Mouse (Mus musculus) intestine, postnatal 0 days (tissue): Measurements from ENCODE around the gene Supt6. TPM values are rescaled to one million over a fixed set of nuclear protein-coding genes. Genes with fewer than 3 reads are reported as not detected.
A peak's percentile ranks its signal among the peaks of the same experiment; 100 is the strongest.
"Not testable (repeated sequence)": the region's sequence is repeated elsewhere in the genome, so short reads cannot be mapped to it uniquely, and the experiment has no call there.

Experiments
- ATAC-seq: fragments of 200-750 bp; cut with Nextera tagmentation; 2 replicates; pipeline ENCODE4 v1.8.0; 2017; ENCODE audit warnings: mild to moderate bottlenecking, moderate TSS enrichment, moderate library complexity
- H3K27ac ChIP-seq: fragments of 300-500 bp; sonication (generic); 2 replicates; pipeline ENCODE4 v1.5.1; 2014; ENCODE audit warnings: mild to moderate bottlenecking, low read depth, low read length, moderate library complexity
- H3K27me3 ChIP-seq: fragments of 300-500 bp; sonication (generic); replicated peaks from 2 replicates; pipeline ENCODE4 v1.6.1; 2014; ENCODE audit warnings: low read length, mixed read lengths; ENCODE audit not compliant: control insufficient read depth, insufficient read depth
- H3K36me3 ChIP-seq: fragments of 300-500 bp; sonication (generic); 2 replicates; pipeline ENCODE4 v1.6.1; 2014; ENCODE audit warnings: mild to moderate bottlenecking, moderate library complexity; ENCODE audit not compliant: control insufficient read depth, insufficient read depth
- H3K4me1 ChIP-seq: fragments of 300-500 bp; sonication (generic); replicated peaks from 2 replicates; pipeline ENCODE4 v1.6.1; 2014; ENCODE audit warnings: antibody characterized with exemption, low read length, mixed read lengths; ENCODE audit not compliant: control insufficient read depth, insufficient read depth
- H3K4me2 ChIP-seq: fragments of 300-500 bp; sonication (generic); replicated peaks from 2 replicates; pipeline ENCODE4 v1.6.1; 2014; ENCODE audit warnings: low read depth, mild to moderate bottlenecking, moderate library complexity
- H3K4me3 ChIP-seq: fragments of 300-500 bp; sonication (generic); 2 replicates; pipeline ENCODE4 v1.5.1; 2014; ENCODE audit warnings: low read depth, low read length
- H3K9ac ChIP-seq: fragments of 300-500 bp; sonication (generic); 2 replicates; pipeline ENCODE4 v1.6.1; 2014; ENCODE audit warnings: mild to moderate bottlenecking, low read depth, low read length
- H3K9me3 ChIP-seq: fragments of 300-500 bp; sonication (generic); 2 replicates; pipeline ENCODE4 v1.6.1; 2016; ENCODE audit warnings: mixed run types; ENCODE audit not compliant: control insufficient read depth
- CTCF ChIP-seq: sonication (generic); IDR thresholded peaks from 2 replicates; pipeline ENCODE4 v1.5.1; 2016; ENCODE audit warnings: low read depth, mild to moderate bottlenecking, control low read depth, antibody characterized with exemption, moderate library complexity
- WGBS: fragments of 180-500 bp; shearing (Covaris S2); extraction: QIAGEN DNeasy Blood & Tissue Kit; methylation state at CpG from one replicate; pipeline ENCODE4 v1.1.7; 2014; 5-methylcytosine and 5-hydroxymethylcytosine counted together
- polyA plus RNA-seq: library from polyadenylated mRNA; unstranded; fragments of >200 nt; fragmentation: Nextera tagmentation; extraction: Ambion mirVana; gene quantifications from 2 replicates; pipeline ENCODE4 v1.2.1, GENCODE M21; 2015

The Supt6 gene
- polyA plus RNA-seq, 1 experiment from 2014 or later, result 8.8 TPM

GRCm38 (mm10) chr11:78276169-78276568 is 30.4 kb upstream of the Supt6 start:
- not testable (repeated sequence) for H3K9me3 ChIP-seq, H3K4me2 ChIP-seq, ATAC-seq, H3K27ac ChIP-seq, H3K9ac ChIP-seq, H3K4me3 ChIP-seq, H3K27me3 ChIP-seq, H3K4me1 ChIP-seq
- 96% methylated on average over 4 of the region's 4 CpGs for WGBS
- H3K36me3 ChIP-seq, result peaks cover 97% of the 10 kb centered on the region
- peak; percentile 53 for TF ChIP-seq CTCF

GRCm38 (mm10) chr11:78275596-78275995 is 29.8 kb upstream of the Supt6 start:
- Histone ChIP-seq H3K9ac (no peak overlapping the region), H3K9me3 (no peaks in the 10 kb centered on the region), H3K27ac (no peak overlapping the region), H3K4me3 (no peak overlapping the region), H3K4me2 (no peak overlapping the region), H3K27me3 (no peaks in the 10 kb centered on the region), H3K4me1 (no peaks in the 10 kb centered on the region), H3K36me3 (peaks cover 97% of the 10 kb centered on the region)
- ATAC-seq, result no peak
- 100% methylated on average over 1 of the region's 1 CpGs for WGBS
- TF ChIP-seq CTCF, result no peak

- Histone ChIP-seq H3K4me2 (no peak overlapping the region), H3K27me3 (no peaks in the 10 kb centered on the region), H3K4me1 (no peaks in the 10 kb centered on the region), H3K4me3 (no peak overlapping the region), H3K27ac (no peak overlapping the region), H3K9me3 (no peaks in the 10 kb centered on the region), H3K36me3 (peaks cover 94% of the 10 kb centered on the region), H3K9ac (no peak overlapping the region)
- no peak for ATAC-seq
- TF ChIP-seq CTCF, result no peak
- 87% methylated on average over 13 of the region's 13 CpGs for WGBS
Observed at GRCm38 (mm10) chr11:78271986-78272385, 26.2 kb upstream of the Supt6 start.

GRCm38 (mm10) chr11:78265571-78265970 is 19.8 kb upstream of the Supt6 start:
- H3K27ac ChIP-seq, result no peak overlapping the region
- H3K27me3 ChIP-seq, result no peaks in the 10 kb centered on the region
- 87% methylated on average over 6 of the region's 6 CpGs for WGBS
- no peak overlapping the region for H3K4me3 ChIP-seq
- H3K4me2 ChIP-seq, result no peak overlapping the region
- no peak for ATAC-seq
- H3K9me3 ChIP-seq, result no peaks in the 10 kb centered on the region
- TF ChIP-seq CTCF, result no peak
- peaks cover 65% of the 10 kb centered on the region for H3K36me3 ChIP-seq
- no peaks in the 10 kb centered on the region for H3K4me1 ChIP-seq
- H3K9ac ChIP-seq, result no peak overlapping the region

DNA sequence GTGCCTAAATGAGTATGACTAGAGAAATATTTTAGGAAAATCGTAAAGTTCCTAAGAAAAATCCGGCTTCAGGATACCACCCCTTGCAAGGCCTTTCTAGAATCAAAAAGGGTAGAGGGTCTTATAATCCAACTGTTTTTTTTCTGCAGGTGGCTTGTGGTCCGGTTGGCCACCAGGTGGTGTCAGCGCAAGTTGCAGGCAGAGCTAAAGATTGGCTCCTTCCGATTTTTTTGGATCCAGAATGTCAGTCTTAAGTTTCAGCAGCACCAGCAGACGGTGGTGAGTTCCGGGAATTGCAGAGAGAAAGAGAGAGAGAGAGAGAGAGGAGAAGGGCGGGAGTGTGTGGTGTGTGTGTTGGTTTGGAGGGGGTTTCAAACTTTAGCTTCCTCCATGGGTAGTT is 16.8 kb upstream of the Supt6 start:
- no peaks in the 10 kb centered on the region for H3K4me1 ChIP-seq
- no peaks in the 10 kb centered on the region for H3K27me3 ChIP-seq
- peak overlapping the region; percentile 82 for H3K4me2 ChIP-seq
- H3K36me3 ChIP-seq, result peaks cover 39% of the 10 kb centered on the region
- WGBS, result 4% methylated on average over 8 of the region's 8 CpGs
- peak overlapping the region; percentile 76; the same call in 1 of the 2 replicates for H3K9ac ChIP-seq
- ATAC-seq, result no peak
- peak overlapping the region; percentile 96 for H3K4me3 ChIP-seq
- TF ChIP-seq CTCF, result peak; percentile 75
- H3K9me3 ChIP-seq, result no peaks in the 10 kb centered on the region
- no peak overlapping the region for H3K27ac ChIP-seq

GRCm38 (mm10) chr11:78261380-78262352 is 15.9 kb upstream of the Supt6 start, which contains the start of gene 2610507B11Rik:
2610507B11Rik (plus strand) TSS chr11:78261752.
- H3K4me2 ChIP-seq, result peak within 1 kb of the TSS; percentile 82

More at GRCm38 (mm10) chr11:78261380-78262352, 15.9 kb upstream of the Supt6 start, which contains the start of gene 2610507B11Rik:
- H3K27ac ChIP-seq, result peak within 1 kb of the TSS; percentile 81
- H3K9ac ChIP-seq, result peak within 1 kb of the TSS; percentile 76
- under 1% methylated on average over 102 of the region's 115 CpGs for WGBS
- H3K4me1 ChIP-seq, result no peaks in the 10 kb centered on the region
- TF ChIP-seq CTCF, result peak; percentile 46
- no peaks in the 10 kb centered on the region for H3K9me3 ChIP-seq
- peaks cover 32% of the 10 kb centered on the region for H3K36me3 ChIP-seq
- no peaks in the 10 kb centered on the region for H3K27me3 ChIP-seq
- H3K4me3 ChIP-seq, result peak within 1 kb of the TSS; percentile 96
- ATAC-seq, result peak; percentile 95
